Mouse (Mus musculus) E14TG2a.4 (cell line): ENCODE data around the gene Cdk15.

Source experiments
- CTCF ChIP-seq: conservative IDR thresholded peaks from 2 replicates; pipeline ENCODE4 v1.5.1; 2014; ENCODE audit warnings: low read length
- NANOG ChIP-seq: IDR thresholded peaks from 2 replicates; pipeline ENCODE4 v1.6.1; 2014; ENCODE audit warnings: borderline replicate concordance, low read length, mixed read lengths
- POU5F1 ChIP-seq: IDR thresholded peaks from 2 replicates; pipeline ENCODE4 v1.6.1; 2014; ENCODE audit warnings: low read length, borderline replicate concordance

- TF ChIP-seq CTCF, result no peak
- no peak for TF ChIP-seq POU5F1
- TF ChIP-seq NANOG, result no peak
Measured at GRCm38 (mm10) chr1:59291652-59292051, 34.9 kb downstream of the Cdk15 start.
